Mouse (Mus musculus): Measurements from ENCODE around the gene Slc50a1. TPM values are rescaled to one million over a fixed set of nuclear protein-coding genes. Genes with fewer than 3 reads are reported as not detected.

The Slc50a1 gene
- polyA plus RNA-seq (2015; fragmentation: Nextera tagmentation; extraction: Ambion mirVana): 65.7 and 66.7 TPM in 2 replicates

- 3% methylated on average over 39 of the region's 39 CpGs for WGBS
- no peaks in the 10 kb centered on the region for H3K27me3 ChIP-seq (ENCODE audit: control insufficient read depth, insufficient read depth, low read depth, low read length)
Observed at GRCm38 (mm10) chr3:89270051-89270755, at the start of gene Slc50a1. Gene Slc50a1 (minus strand): TSS chr3:89270570.

GRCm38 (mm10) chr3:89319591-89320350 is 49.4 kb upstream of the Slc50a1 start:
- no peak for ATAC-seq (ENCODE audit: low read depth)
- H3K4me3 ChIP-seq (ENCODE audit: low read length): peak overlapping the region; percentile 51
- H3K36me3 ChIP-seq (ENCODE audit: control insufficient read depth, insufficient read depth, low read length): no peaks in the 10 kb centered on the region
- H3K4me2 ChIP-seq (ENCODE audit: low read depth, low read length): peak overlapping the region; percentile 92
- H3K4me1 ChIP-seq (replicated peaks; ENCODE audit: control insufficient read depth, insufficient read depth, low read length): peaks cover 48% of the 10 kb centered on the region
- H3K9me3 ChIP-seq (ENCODE audit: control insufficient read depth, low read length): no peaks in the 10 kb centered on the region
- peak overlapping the region; percentile 47 for H3K9ac ChIP-seq (ENCODE audit: low read length)
- peaks cover 39% of the 10 kb centered on the region for H3K27me3 ChIP-seq (ENCODE audit: control insufficient read depth, insufficient read depth, low read depth, low read length)
- H3K27ac ChIP-seq (ENCODE audit: low read length): no peak overlapping the region
- WGBS: 2% methylated on average over 42 of the region's 58 CpGs

More at GRCm38 (mm10) chr3:89270051-89270755, at the start of gene Slc50a1:
- peak; percentile 73 for ATAC-seq (ENCODE audit: low read depth)
- H3K27ac ChIP-seq (ENCODE audit: low read length): peak within 1 kb of the TSS; percentile 93
- peak within 1 kb of the TSS; percentile 80 for H3K9ac ChIP-seq (ENCODE audit: low read length)
- H3K4me2 ChIP-seq (ENCODE audit: low read depth, low read length): peak within 1 kb of the TSS; percentile 51
- H3K9me3 ChIP-seq (ENCODE audit: control insufficient read depth, low read length): no peaks in the 10 kb centered on the region
- peak within 1 kb of the TSS; percentile 66 for H3K4me3 ChIP-seq (ENCODE audit: low read length)
- H3K36me3 ChIP-seq (ENCODE audit: control insufficient read depth, insufficient read depth, low read length): peaks cover 19% of the 10 kb centered on the region
- peaks cover 37% of the 10 kb centered on the region for H3K4me1 ChIP-seq (replicated peaks; ENCODE audit: control insufficient read depth, insufficient read depth, low read length)

GRCm38 (mm10) chr3:89318971-89319590 is 48.7 kb upstream of the Slc50a1 start:
- Histone ChIP-seq H3K27me3 (ENCODE audit: control insufficient read depth, insufficient read depth, low read depth, low read length) (peaks cover 39% of the 10 kb centered on the region), H3K27ac (ENCODE audit: low read length) (no peak overlapping the region), H3K4me1 (replicated peaks; ENCODE audit: control insufficient read depth, insufficient read depth, low read length) (peaks cover 51% of the 10 kb centered on the region), H3K9ac (ENCODE audit: low read length) (no peak overlapping the region), H3K4me2 (ENCODE audit: low read depth, low read length) (peak overlapping the region; percentile 92), H3K4me3 (ENCODE audit: low read length) (peak overlapping the region; percentile 51), H3K36me3 (ENCODE audit: control insufficient read depth, insufficient read depth, low read length) (no peaks in the 10 kb centered on the region), H3K9me3 (ENCODE audit: control insufficient read depth, low read length) (no peaks in the 10 kb centered on the region)
- no peak for ATAC-seq (ENCODE audit: low read depth)
- WGBS: 19% methylated on average over 21 of the region's 21 CpGs

- H3K9me3 ChIP-seq (ENCODE audit: control insufficient read depth, low read length): no peaks in the 10 kb centered on the region
- H3K9ac ChIP-seq (ENCODE audit: low read length): no peak overlapping the region
- H3K36me3 ChIP-seq (ENCODE audit: control insufficient read depth, insufficient read depth, low read length): no peaks in the 10 kb centered on the region
- WGBS: 60% methylated on average over 8 of the region's 8 CpGs
- peaks cover 51% of the 10 kb centered on the region for H3K4me1 ChIP-seq (replicated peaks; ENCODE audit: control insufficient read depth, insufficient read depth, low read length)
- H3K4me3 ChIP-seq (ENCODE audit: low read length): no peak overlapping the region
- H3K27ac ChIP-seq (ENCODE audit: low read length): no peak overlapping the region
- no peak for ATAC-seq (ENCODE audit: low read depth)
- peaks cover 39% of the 10 kb centered on the region for H3K27me3 ChIP-seq (ENCODE audit: control insufficient read depth, insufficient read depth, low read depth, low read length)
- no peak overlapping the region for H3K4me2 ChIP-seq (ENCODE audit: low read depth, low read length)
Observed at GRCm38 (mm10) chr3:89318316-89318715, 47.9 kb upstream of the Slc50a1 start.

GRCm38 (mm10) chr3:89317246-89317645 is 46.9 kb upstream of the Slc50a1 start:
- Histone ChIP-seq H3K27ac (ENCODE audit: low read length) (no peak overlapping the region), H3K36me3 (ENCODE audit: control insufficient read depth, insufficient read depth, low read length) (no peaks in the 10 kb centered on the region), H3K4me2 (ENCODE audit: low read depth, low read length) (no peak overlapping the region), H3K9me3 (ENCODE audit: control insufficient read depth, low read length) (no peaks in the 10 kb centered on the region), H3K9ac (ENCODE audit: low read length) (no peak overlapping the region), H3K27me3 (ENCODE audit: control insufficient read depth, insufficient read depth, low read depth, low read length) (peaks cover 39% of the 10 kb centered on the region), H3K4me3 (ENCODE audit: low read length) (no peak overlapping the region), H3K4me1 (replicated peaks; ENCODE audit: control insufficient read depth, insufficient read depth, low read length) (peaks cover 48% of the 10 kb centered on the region)
- no peak for ATAC-seq (ENCODE audit: low read depth)
- 65% methylated on average over 6 of the region's 6 CpGs for WGBS

- 3% methylated on average over 4 of the region's 4 CpGs for WGBS
Observed at GRCm38 (mm10) chr3:89316833-89317232, 46.5 kb upstream of the Slc50a1 start.

GRCm38 (mm10) chr3:89315930-89316831 is 45.8 kb upstream of the Slc50a1 start:
- peak overlapping the region; percentile 57 for H3K9ac ChIP-seq (ENCODE audit: low read length)
- no peaks in the 10 kb centered on the region for H3K9me3 ChIP-seq (ENCODE audit: control insufficient read depth, low read length)
- H3K4me2 ChIP-seq (ENCODE audit: low read depth, low read length): peak overlapping the region; percentile 77
- peak overlapping the region; percentile 70 for H3K27ac ChIP-seq (ENCODE audit: low read length)
- H3K36me3 ChIP-seq (ENCODE audit: control insufficient read depth, insufficient read depth, low read length): no peaks in the 10 kb centered on the region
- peaks cover 38% of the 10 kb centered on the region for H3K4me1 ChIP-seq (replicated peaks; ENCODE audit: control insufficient read depth, insufficient read depth, low read length)
- WGBS: 6% methylated on average over 40 of the region's 40 CpGs
- peak; percentile 53 for ATAC-seq (ENCODE audit: low read depth)
- H3K27me3 ChIP-seq (ENCODE audit: control insufficient read depth, insufficient read depth, low read depth, low read length): peaks cover 33% of the 10 kb centered on the region
- peak overlapping the region; percentile 49 for H3K4me3 ChIP-seq (ENCODE audit: low read length)

More at GRCm38 (mm10) chr3:89316833-89317232, 46.5 kb upstream of the Slc50a1 start:
- peak; percentile 54 for ATAC-seq (ENCODE audit: low read depth)
- peak overlapping the region; percentile 70 for H3K27ac ChIP-seq (ENCODE audit: low read length)
- no peaks in the 10 kb centered on the region for H3K36me3 ChIP-seq (ENCODE audit: control insufficient read depth, insufficient read depth, low read length)
- peaks cover 44% of the 10 kb centered on the region for H3K4me1 ChIP-seq (replicated peaks; ENCODE audit: control insufficient read depth, insufficient read depth, low read length)
- no peak overlapping the region for H3K9ac ChIP-seq (ENCODE audit: low read length)
- peaks cover 39% of the 10 kb centered on the region for H3K27me3 ChIP-seq (ENCODE audit: control insufficient read depth, insufficient read depth, low read depth, low read length)
- peak overlapping the region; percentile 77 for H3K4me2 ChIP-seq (ENCODE audit: low read depth, low read length)
- H3K9me3 ChIP-seq (ENCODE audit: control insufficient read depth, low read length): no peaks in the 10 kb centered on the region
- H3K4me3 ChIP-seq (ENCODE audit: low read length): 0 out of 2 replicates have a peak overlapping the region, but pooled peaks have one; percentile 49

GRCm38 (mm10) chr3:89315195-89315929 is 45.0 kb upstream of the Slc50a1 start:
- peak overlapping the region; percentile 88 for H3K27ac ChIP-seq (ENCODE audit: low read length)

More at GRCm38 (mm10) chr3:89315195-89315929, 45.0 kb upstream of the Slc50a1 start:
- H3K4me1 ChIP-seq (replicated peaks; ENCODE audit: control insufficient read depth, insufficient read depth, low read length): peaks cover 30% of the 10 kb centered on the region
- H3K4me3 ChIP-seq (ENCODE audit: low read length): peak overlapping the region; percentile 49
- ATAC-seq (ENCODE audit: low read depth): peak; percentile 36
- peak overlapping the region; percentile 77 for H3K4me2 ChIP-seq (ENCODE audit: low read depth, low read length)
- peaks cover 25% of the 10 kb centered on the region for H3K27me3 ChIP-seq (ENCODE audit: control insufficient read depth, insufficient read depth, low read depth, low read length)
- WGBS: 4% methylated on average over 26 of the region's 26 CpGs
- H3K9ac ChIP-seq (ENCODE audit: low read length): peak overlapping the region; percentile 68
- no peaks in the 10 kb centered on the region for H3K9me3 ChIP-seq (ENCODE audit: control insufficient read depth, low read length)
- H3K36me3 ChIP-seq (ENCODE audit: control insufficient read depth, insufficient read depth, low read length): no peaks in the 10 kb centered on the region
